Mouse (Mus musculus): ENCODE data around the gene Dmac1. TPM values are rescaled to one million over a fixed set of nuclear protein-coding genes. Genes with fewer than 3 reads are reported as not detected.
A peak's percentile ranks its signal among the peaks of the same experiment; 100 is the strongest.

The Dmac1 gene
- 129 and 138 TPM in 2 replicates for polyA plus RNA-seq (2015; fragmentation: Nextera tagmentation; extraction: Ambion mirVana)

GRCm38 (mm10) chr4:75278197-75279175 lies at the start of gene Dmac1:
Gene Dmac1 (minus strand): TSS chr4:75278305.
- Histone ChIP-seq H3K27me3 (ENCODE audit: control insufficient read depth, insufficient read depth, low read depth, low read length) (no peaks in the 10 kb centered on the region), H3K36me3 (ENCODE audit: control insufficient read depth, insufficient read depth, low read length) (peaks cover 7% of the 10 kb centered on the region; the same call in 1 of the 2 replicates), H3K4me2 (ENCODE audit: low read depth, low read length) (peak within 1 kb of the TSS; percentile 83), H3K9ac (ENCODE audit: low read length) (peak within 1 kb of the TSS; percentile 96), H3K27ac (ENCODE audit: low read length) (no peak within 1 kb of the TSS), H3K9me3 (ENCODE audit: control insufficient read depth, low read length) (peaks cover 3% of the 10 kb centered on the region; the same call in 1 of the 2 replicates), H3K4me3 (ENCODE audit: low read length) (peak within 1 kb of the TSS; percentile 90), H3K4me1 (replicated peaks; ENCODE audit: control insufficient read depth, insufficient read depth, low read length) (peaks cover 3% of the 10 kb centered on the region; the same call in 1 of the 2 replicates)
- 15% methylated on average over 23 of the region's 23 CpGs for WGBS
- peak; percentile 98 for ATAC-seq (ENCODE audit: low read depth)

GRCm38 (mm10) chr4:75315431-75315830 lies 37.3 kb upstream of the Dmac1 start:
- no peak for ATAC-seq (ENCODE audit: low read depth)
- 56% methylated on average over 1 of the region's 1 CpGs for WGBS
- Histone ChIP-seq H3K9ac (ENCODE audit: low read length) (no peak overlapping the region), H3K27me3 (ENCODE audit: control insufficient read depth, insufficient read depth, low read depth, low read length) (no peaks in the 10 kb centered on the region), H3K27ac (ENCODE audit: low read length) (no peak overlapping the region), H3K4me1 (replicated peaks; ENCODE audit: control insufficient read depth, insufficient read depth, low read length) (no peaks in the 10 kb centered on the region), H3K4me3 (ENCODE audit: low read length) (no peak overlapping the region), H3K4me2 (ENCODE audit: low read depth, low read length) (no peak overlapping the region), H3K9me3 (ENCODE audit: control insufficient read depth, low read length) (no peaks in the 10 kb centered on the region), H3K36me3 (ENCODE audit: control insufficient read depth, insufficient read depth, low read length) (no peaks in the 10 kb centered on the region)

- WGBS, result 76% methylated on average over 1 of the region's 1 CpGs
- Histone ChIP-seq H3K4me3 (ENCODE audit: low read length) (no peak overlapping the region), H3K27me3 (ENCODE audit: control insufficient read depth, insufficient read depth, low read depth, low read length) (no peaks in the 10 kb centered on the region), H3K9me3 (ENCODE audit: control insufficient read depth, low read length) (no peaks in the 10 kb centered on the region), H3K4me2 (ENCODE audit: low read depth, low read length) (no peak overlapping the region), H3K9ac (ENCODE audit: low read length) (no peak overlapping the region), H3K36me3 (ENCODE audit: control insufficient read depth, insufficient read depth, low read length) (no peaks in the 10 kb centered on the region), H3K4me1 (replicated peaks; ENCODE audit: control insufficient read depth, insufficient read depth, low read length) (no peaks in the 10 kb centered on the region), H3K27ac (ENCODE audit: low read length) (no peak overlapping the region)
- ATAC-seq (ENCODE audit: low read depth), result no peak
Measured at GRCm38 (mm10) chr4:75315007-75315406, 36.9 kb upstream of the Dmac1 start.

GRCm38 (mm10) chr4:75311918-75312317 lies 33.8 kb upstream of the Dmac1 start:
- Histone ChIP-seq H3K27ac (ENCODE audit: low read length) (peak overlapping the region; percentile 57; the same call in 1 of the 2 replicates), H3K36me3 (ENCODE audit: control insufficient read depth, insufficient read depth, low read length) (no peaks in the 10 kb centered on the region), H3K4me1 (replicated peaks; ENCODE audit: control insufficient read depth, insufficient read depth, low read length) (no peaks in the 10 kb centered on the region), H3K9ac (ENCODE audit: low read length) (no peak overlapping the region), H3K9me3 (ENCODE audit: control insufficient read depth, low read length) (no peaks in the 10 kb centered on the region), H3K4me2 (ENCODE audit: low read depth, low read length) (no peak overlapping the region), H3K4me3 (ENCODE audit: low read length) (no peak overlapping the region), H3K27me3 (ENCODE audit: control insufficient read depth, insufficient read depth, low read depth, low read length) (no peaks in the 10 kb centered on the region)
- WGBS, result 84% methylated on average over 2 of the region's 2 CpGs
- ATAC-seq (ENCODE audit: low read depth), result peak; percentile 71; the same call in 1 of the 2 replicates

GRCm38 (mm10) chr4:75311305-75311704 lies 33.2 kb upstream of the Dmac1 start:
- peak; percentile 78 for ATAC-seq (ENCODE audit: low read depth)
- H3K36me3 ChIP-seq (ENCODE audit: control insufficient read depth, insufficient read depth, low read length), result no peaks in the 10 kb centered on the region
- H3K4me3 ChIP-seq (ENCODE audit: low read length), result no peak overlapping the region
- H3K27ac ChIP-seq (ENCODE audit: low read length), result no peak overlapping the region
- 39% methylated on average over 2 of the region's 2 CpGs for whole genome bisulfite sequencing
- H3K9ac ChIP-seq (ENCODE audit: low read length), result no peak overlapping the region
- H3K27me3 ChIP-seq (ENCODE audit: control insufficient read depth, insufficient read depth, low read depth, low read length), result no peaks in the 10 kb centered on the region
- H3K4me1 ChIP-seq (replicated peaks; ENCODE audit: control insufficient read depth, insufficient read depth, low read length), result no peaks in the 10 kb centered on the region
- H3K4me2 ChIP-seq (ENCODE audit: low read depth, low read length), result no peak overlapping the region
- H3K9me3 ChIP-seq (ENCODE audit: control insufficient read depth, low read length), result no peaks in the 10 kb centered on the region

DNA sequence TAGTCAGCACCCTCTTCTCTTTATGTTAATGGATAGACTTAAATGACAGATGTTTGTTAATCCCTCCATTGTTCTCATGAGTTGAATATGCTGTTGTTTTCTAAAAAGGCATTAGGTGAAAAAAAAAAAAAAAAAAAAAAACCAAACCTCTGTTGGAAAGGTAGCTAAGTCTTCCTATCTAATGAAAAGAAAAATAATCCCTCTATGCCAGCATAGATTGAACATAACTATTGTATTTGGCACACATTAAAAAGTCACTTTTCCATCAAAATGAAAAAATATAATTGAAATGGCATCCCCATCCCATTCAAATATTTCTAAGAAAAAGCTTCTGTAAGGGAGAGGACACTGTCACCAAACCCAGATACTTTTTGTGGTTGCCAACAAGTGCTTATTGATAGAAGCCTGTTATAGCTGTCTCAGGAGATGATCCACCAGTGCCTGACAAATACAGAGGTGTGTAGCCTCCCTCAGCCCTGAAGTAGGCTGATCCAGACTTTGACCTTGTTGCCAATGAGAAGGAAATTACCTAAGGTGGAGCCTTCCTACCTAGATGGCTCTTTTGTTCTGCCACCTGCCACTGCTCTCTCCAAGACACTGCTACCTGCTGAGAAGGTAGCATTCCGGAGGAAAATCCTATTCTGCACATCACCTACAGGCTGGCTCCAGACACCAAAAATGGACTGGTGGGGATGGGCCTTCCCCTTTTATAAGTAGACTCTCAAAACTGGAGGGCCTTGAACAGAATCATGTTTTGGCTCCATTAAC lies 22.3 kb upstream of the Dmac1 start:
- Histone ChIP-seq H3K4me3 (ENCODE audit: low read length) (no peak overlapping the region), H3K36me3 (ENCODE audit: control insufficient read depth, insufficient read depth, low read length) (no peaks in the 10 kb centered on the region), H3K4me1 (replicated peaks; ENCODE audit: control insufficient read depth, insufficient read depth, low read length) (no peaks in the 10 kb centered on the region), H3K9me3 (ENCODE audit: control insufficient read depth, low read length) (no peaks in the 10 kb centered on the region), H3K27me3 (ENCODE audit: control insufficient read depth, insufficient read depth, low read depth, low read length) (no peaks in the 10 kb centered on the region), H3K27ac (ENCODE audit: low read length) (no peak overlapping the region), H3K4me2 (ENCODE audit: low read depth, low read length) (no peak overlapping the region), H3K9ac (ENCODE audit: low read length) (no peak overlapping the region)
- no peak for ATAC-seq (ENCODE audit: low read depth)
- WGBS, result 84% methylated on average over 1 of the region's 1 CpGs

GRCm38 (mm10) chr4:75292315-75292714 lies 14.2 kb upstream of the Dmac1 start:
- WGBS, result 51% methylated on average over 4 of the region's 4 CpGs
- ATAC-seq (ENCODE audit: low read depth), result no peak
- no peaks in the 10 kb centered on the region for H3K27me3 ChIP-seq (ENCODE audit: control insufficient read depth, insufficient read depth, low read depth, low read length)

GRCm38 (mm10) chr4:75291142-75291541 lies 13.0 kb upstream of the Dmac1 start:
- no peak overlapping the region for H3K27ac ChIP-seq (ENCODE audit: low read length)
- H3K27me3 ChIP-seq (ENCODE audit: control insufficient read depth, insufficient read depth, low read depth, low read length), result no peaks in the 10 kb centered on the region
- no peak overlapping the region for H3K4me2 ChIP-seq (ENCODE audit: low read depth, low read length)
- no peak for ATAC-seq (ENCODE audit: low read depth)
- no peaks in the 10 kb centered on the region for H3K36me3 ChIP-seq (ENCODE audit: control insufficient read depth, insufficient read depth, low read length)
- H3K4me1 ChIP-seq (replicated peaks; ENCODE audit: control insufficient read depth, insufficient read depth, low read length), result no peaks in the 10 kb centered on the region
- no peak overlapping the region for H3K4me3 ChIP-seq (ENCODE audit: low read length)
- no peak overlapping the region for H3K9ac ChIP-seq (ENCODE audit: low read length)
- 67% methylated on average over 4 of the region's 4 CpGs for WGBS
- no peaks in the 10 kb centered on the region for H3K9me3 ChIP-seq (ENCODE audit: control insufficient read depth, low read length)

More at GRCm38 (mm10) chr4:75292315-75292714, 14.2 kb upstream of the Dmac1 start:
- Histone ChIP-seq H3K4me1 (replicated peaks; ENCODE audit: control insufficient read depth, insufficient read depth, low read length) (no peaks in the 10 kb centered on the region), H3K4me2 (ENCODE audit: low read depth, low read length) (no peak overlapping the region), H3K9ac (ENCODE audit: low read length) (no peak overlapping the region), H3K9me3 (ENCODE audit: control insufficient read depth, low read length) (no peaks in the 10 kb centered on the region), H3K36me3 (ENCODE audit: control insufficient read depth, insufficient read depth, low read length) (no peaks in the 10 kb centered on the region), H3K4me3 (ENCODE audit: low read length) (no peak overlapping the region), H3K27ac (ENCODE audit: low read length) (no peak overlapping the region)

All from lung, embryonic 16.5 days (tissue).